Mouse (Mus musculus) kidney, adult 8-10 months (tissue): ENCODE results near the gene Sirpb1c.
"Not testable (repeated sequence)": the region's sequence is repeated elsewhere in the genome, so short reads cannot be mapped to it uniquely, and the experiment has no call there.

Experiments
- DNase-seq, 2 experiments: peaks; one replicate each; pipeline ENCODE4 v3.0.0; 2022

The Sirpb1c gene

DNA sequence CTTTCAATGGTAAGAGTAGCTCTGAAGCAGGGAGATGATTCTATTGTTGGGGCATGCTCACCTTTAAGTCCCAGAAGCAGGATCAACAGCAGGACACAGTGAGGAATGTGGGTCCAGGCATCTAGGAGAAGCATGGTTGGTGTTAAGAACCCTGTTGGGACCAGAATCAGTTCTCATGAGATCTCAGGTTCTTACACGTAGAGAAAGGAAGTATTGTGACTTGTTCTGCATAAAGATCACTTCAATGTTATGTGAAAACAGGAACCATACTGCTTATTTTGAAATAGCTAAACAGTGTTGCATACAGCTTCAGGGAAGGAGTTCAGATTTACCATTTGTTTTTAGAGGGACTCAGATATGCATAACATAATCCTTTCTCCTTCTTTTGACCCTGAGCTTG, at the start of gene Sirpb1c:
TSS of gene Sirpb1c (minus strand) at position 249 of the 400 bp plus-strand sequence.
- DNase-seq: not testable (repeated sequence)

DNA sequence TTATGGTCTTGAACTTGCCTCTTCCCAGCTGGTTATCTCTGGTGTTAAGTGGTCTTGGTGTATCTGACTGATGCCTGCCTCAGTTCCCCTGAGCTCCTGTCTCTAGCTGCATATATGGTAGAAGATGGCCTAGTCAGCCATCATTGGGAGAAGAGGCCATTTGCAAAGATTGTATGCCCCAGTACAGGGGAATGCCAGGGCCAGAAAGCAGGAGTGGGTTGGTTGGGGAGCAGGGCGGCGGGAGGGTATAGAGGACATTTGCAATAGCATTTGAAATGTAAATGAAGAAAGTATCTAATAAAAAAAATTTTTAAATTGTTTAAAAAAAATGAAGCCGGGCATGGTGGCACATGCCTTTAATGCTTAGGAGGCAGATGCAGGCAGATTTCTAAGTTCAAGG, 38.1 kb upstream of the Sirpb1c start:
- no peak for DNase-seq

DNA sequence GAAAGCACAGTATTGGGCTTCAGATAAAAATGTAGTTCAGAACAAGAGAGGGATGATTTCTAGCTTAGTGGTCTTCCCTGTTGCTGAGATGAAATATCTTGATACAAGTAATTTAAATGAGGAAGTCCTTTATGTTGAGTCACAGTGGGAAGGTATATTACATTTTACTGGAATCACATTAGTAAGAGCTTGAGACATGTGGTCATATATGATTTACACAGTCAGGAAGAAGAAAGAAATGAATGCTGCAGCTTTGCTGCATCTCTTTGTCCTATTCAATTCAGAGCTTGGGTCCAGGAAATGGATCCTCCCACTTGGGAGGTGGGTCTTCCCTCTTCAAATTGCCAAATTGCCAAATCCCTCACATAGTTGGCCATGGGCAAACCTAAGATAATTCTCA, 7.4 kb upstream of the Sirpb1c start:
- not testable (repeated sequence) for DNase-seq

DNA sequence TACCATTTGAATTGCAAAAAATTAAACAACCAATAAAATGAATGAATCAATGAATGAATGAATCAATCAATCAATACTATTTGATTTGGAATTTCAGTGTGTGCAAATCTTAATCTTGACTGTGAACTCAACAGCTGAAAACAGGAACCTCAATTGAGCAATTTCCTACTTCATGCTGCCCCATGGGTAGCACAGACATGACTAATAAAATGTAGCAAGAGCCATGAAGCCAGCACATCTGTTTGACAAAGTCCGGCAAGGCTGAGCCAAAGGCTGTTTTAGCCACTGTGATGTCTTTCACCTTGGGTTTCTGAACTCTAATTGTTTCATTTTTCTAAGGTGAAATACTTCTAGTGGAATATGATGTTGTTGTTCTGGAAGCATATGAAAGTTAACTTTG, 1.6 kb upstream of the Sirpb1c start:
- no peak for DNase-seq

DNA sequence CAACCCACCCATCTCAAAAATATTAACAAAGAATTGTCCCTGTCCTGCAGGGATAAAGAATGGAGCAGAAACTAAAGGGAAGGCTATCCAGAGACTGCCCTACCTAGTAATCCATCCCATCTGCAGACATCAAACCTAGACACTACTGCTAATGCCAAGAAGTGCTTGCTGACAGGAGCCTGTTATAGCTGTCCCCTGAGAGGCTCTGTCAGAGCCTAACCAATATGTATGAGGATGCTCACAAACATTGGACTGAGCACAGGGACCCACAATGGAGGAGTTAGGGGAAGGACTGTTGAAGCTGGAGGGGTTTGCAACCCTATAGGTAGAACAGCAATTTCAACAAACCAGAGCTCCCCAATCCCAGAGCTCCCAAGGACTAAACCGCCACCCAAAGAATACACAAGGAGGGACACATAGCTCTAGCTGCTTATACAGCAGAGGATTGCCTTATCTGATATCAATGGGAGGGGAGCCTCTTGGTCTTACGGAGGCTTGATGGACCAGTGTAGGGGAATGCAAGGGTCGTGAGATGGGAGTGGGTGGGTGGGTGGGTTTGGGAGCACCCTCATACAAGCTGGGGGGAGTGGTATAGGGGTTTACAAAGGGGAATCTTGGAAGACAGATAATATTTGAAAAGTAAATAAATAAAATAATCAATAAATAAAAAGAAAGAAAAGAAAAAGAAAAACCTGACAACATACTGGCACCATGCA, 838 bp downstream of the Sirpb1c start:
- DNase-seq: no peak

DNA sequence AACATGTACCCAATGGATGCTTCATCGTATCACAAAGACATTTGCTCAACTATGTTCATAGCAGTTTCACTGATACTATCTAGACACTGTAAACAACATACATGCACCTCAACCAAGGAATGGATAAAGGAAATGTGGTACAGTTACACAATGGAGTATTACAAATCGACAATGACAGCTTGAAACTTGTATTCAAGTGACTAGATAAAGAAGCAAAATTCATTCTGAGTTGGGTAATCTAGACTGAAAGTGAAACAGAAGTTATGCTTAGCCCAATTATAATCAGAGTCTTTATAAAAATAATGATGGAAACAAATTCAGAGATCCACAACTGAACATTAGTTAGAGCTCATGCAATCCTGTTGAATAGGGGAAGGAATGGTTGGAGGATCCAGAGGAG, 74.7 kb downstream of the Sirpb1c start:
- not testable (repeated sequence) for DNase-seq
